Mouse (Mus musculus) lung, adult 2 months (tissue): ENCODE data around the gene Cish. TPM values are rescaled to one million over a fixed set of nuclear protein-coding genes. Genes with fewer than 3 reads are reported as not detected.

Experiments
- DNase-seq: peaks from one replicate; pipeline ENCODE4 v3.0.0; 2022
- H3K4me1 ChIP-seq: fragments of 200-500 bp; 2 replicates; pipeline ENCODE4 v1.6.1; 2011; ENCODE audit warnings: low read length; ENCODE audit not compliant: control insufficient read depth, insufficient read depth
- H3K4me3 ChIP-seq: fragments of 200-500 bp; replicated peaks from 2 replicates; pipeline ENCODE3; 2011; ENCODE audit warnings: low read depth, mild to moderate bottlenecking, control low read depth, low read length; ENCODE audit errors: extremely low read depth
- CTCF ChIP-seq: fragments of 200-500 bp; IDR thresholded peaks from 2 replicates; pipeline ENCODE4 v1.5.1; 2011; ENCODE audit warnings: mild to moderate bottlenecking, low read length, control low read depth; ENCODE audit not compliant: insufficient read depth
- POLR2A ChIP-seq: fragments of 200-500 bp; IDR thresholded peaks from 2 replicates; pipeline ENCODE4 v1.6.1; 2011; ENCODE audit warnings: low read depth, mild to moderate bottlenecking, control low read depth, low read length, borderline replicate concordance; ENCODE audit errors: extremely low read depth
- WGBS: fragments of 180-500 bp; shearing (Covaris S2); methylation state at CpG from one replicate; pipeline ENCODE4 v1.1.7; 2018; 5-methylcytosine and 5-hydroxymethylcytosine counted together
- polyA plus RNA-seq: library from polyadenylated mRNA; depleted of rRNA; stranded (reverse); fragments of >200 nt; gene quantifications from 2 replicates; pipeline ENCODE4 v1.2.3, GENCODE M21; 2012

Cish gene
- polyA plus RNA-seq, 1 experiment = 61.1 TPM

- peaks cover 4% of the 10 kb centered on the region for H3K4me1 ChIP-seq
- peak; percentile 39 for DNase-seq
- TF ChIP-seq CTCF (no peak), POLR2A (no peak)
- WGBS = 5% methylated on average over 3 of the region's 3 CpGs
- H3K4me3 ChIP-seq = no peak overlapping the region
Observed at GRCm38 (mm10) chr9:107285009-107285408, 10.8 kb upstream of the Cish start.

- Histone ChIP-seq H3K4me3 (no peak overlapping the region), H3K4me1 (peaks cover 5% of the 10 kb centered on the region; the same call in 1 of the 2 replicates)
- WGBS = 42% methylated on average over 2 of the region's 2 CpGs
- TF ChIP-seq POLR2A (no peak), CTCF (no peak)
- no peak for DNase-seq
Observed at GRCm38 (mm10) chr9:107287294-107287693, 8.5 kb upstream of the Cish start.

GRCm38 (mm10) chr9:107288105-107288650, 7.6 kb upstream of the Cish start:
- Histone ChIP-seq H3K4me3 (no peak overlapping the region), H3K4me1 (peaks cover 5% of the 10 kb centered on the region; the same call in 1 of the 2 replicates)
- no peak for DNase-seq
- TF ChIP-seq CTCF (no peak), POLR2A (no peak)
- WGBS = 77% methylated on average over 14 of the region's 14 CpGs

GRCm38 (mm10) chr9:107288711-107289110, 7.1 kb upstream of the Cish start:
- DNase-seq = no peak
- WGBS = 32% methylated on average over 8 of the region's 8 CpGs
- TF ChIP-seq CTCF (no peak), POLR2A (peak; percentile 52; the same call in 1 of the 2 replicates)
- Histone ChIP-seq H3K4me3 (peak overlapping the region; percentile 85), H3K4me1 (peaks cover 5% of the 10 kb centered on the region; the same call in 1 of the 2 replicates)

GRCm38 (mm10) chr9:107289211-107290076, 6.4 kb upstream of the Cish start, which contains the start of gene Mapkapk3:
TSS of gene Mapkapk3 (minus strand) at chr9:107289877.
- H3K4me1 ChIP-seq = peaks cover 6% of the 10 kb centered on the region
- peak; percentile 87 for DNase-seq
- peak within 1 kb of the TSS; percentile 85 for H3K4me3 ChIP-seq
- TF ChIP-seq CTCF = peak; percentile 36; the same call in 1 of the 2 replicates
- peak; percentile 50; the same call in 1 of the 2 replicates for TF ChIP-seq POLR2A
- WGBS = 3% methylated on average over 49 of the region's 49 CpGs

- DNase-seq = peak; percentile 87
- Histone ChIP-seq H3K4me1 (peaks cover 11% of the 10 kb centered on the region), H3K4me3 (no peak overlapping the region)
- no peak for TF ChIP-seq POLR2A
- TF ChIP-seq CTCF = peak; percentile 97
- WGBS = 27% methylated on average over 10 of the region's 10 CpGs
Observed at GRCm38 (mm10) chr9:107290897-107291296, 4.9 kb upstream of the Cish start.

GRCm38 (mm10) chr9:107294249-107294648, 1.6 kb upstream of the Cish start:
- no peak overlapping the region for H3K4me3 ChIP-seq
- TF ChIP-seq CTCF = peak; percentile 93
- TF ChIP-seq POLR2A = no peak
- WGBS = 3% methylated on average over 6 of the region's 6 CpGs

GRCm38 (mm10) chr9:107295616-107296015, 210 bp upstream of the Cish start:
- Histone ChIP-seq H3K4me3 (peak overlapping the region; percentile 64), H3K4me1 (peaks cover 10% of the 10 kb centered on the region)
- no peak for DNase-seq
- no peak for TF ChIP-seq CTCF
- TF ChIP-seq POLR2A = no peak
- 21% methylated on average over 4 of the region's 4 CpGs for WGBS

More at GRCm38 (mm10) chr9:107294249-107294648, 1.6 kb upstream of the Cish start:
- peaks cover 8% of the 10 kb centered on the region for H3K4me1 ChIP-seq
- DNase-seq = peak; percentile 91

GRCm38 (mm10) chr9:107296041-107296440, 215 bp downstream of the Cish start:
- Histone ChIP-seq H3K4me1 (peaks cover 15% of the 10 kb centered on the region), H3K4me3 (peak overlapping the region; percentile 64)
- WGBS = under 1% methylated on average over 14 of the region's 14 CpGs
- TF ChIP-seq POLR2A = no peak
- no peak for TF ChIP-seq CTCF
- no peak for DNase-seq
